Mouse (Mus musculus) MEL (cell line): Measurements from ENCODE around the gene Calhm6.

Experiments used
- CHD2 ChIP-seq: IDR thresholded peaks from 2 replicates; pipeline ENCODE4 v1.6.1; 2011; ENCODE audit warnings: low read length, improper control_type of control experiment
- CTCF ChIP-seq, 3 experiments: IDR thresholded peaks in 2 of 3; conservative IDR thresholded peaks in 1 of 3; 2 replicates each; pipeline ENCODE4 v1.5.1; 2011 to 2012; ENCODE audit warnings: low read length in 3 of 3, low read depth in 2 of 3, mild to moderate bottlenecking in 2 of 3, improper control_type of control experiment in 1 of 3, inconsistent platforms in 1 of 3, mixed read lengths in 1 of 3, moderate library complexity in 1 of 3; ENCODE audit not compliant: control insufficient read depth in 1 of 3, insufficient read depth in 1 of 3, poor library complexity in 1 of 3, severe bottlenecking in 1 of 3
- E2F4 ChIP-seq: IDR thresholded peaks from 2 replicates; pipeline ENCODE4 v1.6.1; 2011; ENCODE audit warnings: low read depth, low read length, improper control_type of control experiment, borderline replicate concordance
- EP300 ChIP-seq, 2 experiments: IDR thresholded peaks; 2 replicates each; pipeline ENCODE4 v1.6.1; 2011; ENCODE audit warnings: improper control_type of control experiment in 2 of 2, low read length in 2 of 2, low read depth in 1 of 2, mild to moderate bottlenecking in 1 of 2
- GABPA ChIP-seq: IDR thresholded peaks from 2 replicates; pipeline ENCODE4 v1.6.1; 2012; ENCODE audit warnings: low read depth, mild to moderate bottlenecking, inconsistent platforms, low read length, improper control_type of control experiment, moderate library complexity
- HCFC1 ChIP-seq: IDR thresholded peaks from 2 replicates; pipeline ENCODE4 v1.6.1; 2012; ENCODE audit warnings: low read depth, mild to moderate bottlenecking, inconsistent platforms, low read length, improper control_type of control experiment, moderate library complexity
- MAX ChIP-seq: IDR thresholded peaks from 2 replicates; pipeline ENCODE4 v1.6.1; 2011; ENCODE audit warnings: low read length, improper control_type of control experiment
- MAZ ChIP-seq: IDR thresholded peaks from 2 replicates; pipeline ENCODE4 v1.6.1; 2012; ENCODE audit warnings: low read depth, mild to moderate bottlenecking, inconsistent platforms, low read length, improper control_type of control experiment
- MXI1 ChIP-seq: IDR thresholded peaks from 2 replicates; pipeline ENCODE4 v1.6.1; 2011; ENCODE audit warnings: mild to moderate bottlenecking, low read depth, low read length, improper control_type of control experiment
- POLR2A ChIP-seq, 2 experiments: IDR thresholded peaks; 2 replicates each; pipeline ENCODE4 v1.6.1; 2011 to 2012; ENCODE audit warnings: low read length in 2 of 2, mild to moderate bottlenecking in 2 of 2, control low read depth in 1 of 2, improper control_type of control experiment in 1 of 2, low read depth in 1 of 2, moderate library complexity in 1 of 2; ENCODE audit not compliant: control insufficient read depth in 1 of 2, insufficient read depth in 1 of 2, poor library complexity in 1 of 2
- RAD21 ChIP-seq: IDR thresholded peaks from 2 replicates; pipeline ENCODE4 v1.6.1; 2011; ENCODE audit warnings: mild to moderate bottlenecking, low read depth, low read length, improper control_type of control experiment

DNA sequence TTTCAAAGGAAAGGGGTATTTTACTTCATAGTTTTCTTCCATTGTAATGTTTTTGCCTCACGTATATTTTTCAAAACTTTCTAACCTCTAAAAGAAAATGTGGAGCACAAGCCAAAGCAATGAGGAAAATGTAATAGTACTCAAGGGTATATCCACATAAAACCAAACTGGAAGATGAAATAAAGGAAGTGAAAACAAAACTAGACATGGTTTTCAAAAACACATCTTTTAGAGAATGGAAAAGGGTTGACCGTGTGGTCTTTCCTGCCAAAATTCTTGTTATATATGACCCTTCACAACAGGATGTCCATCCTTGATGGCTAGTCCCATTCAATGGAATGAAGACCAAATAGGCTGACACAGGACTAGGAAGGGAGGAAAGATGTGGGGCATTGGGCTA, 9.4 kb downstream of the Calhm6 start:
- no peak for TF ChIP-seq EP300 (IDR thresholded peaks at IDR 0.05; ENCODE audit: low read depth in 1 of 2, low read length in 2 of 2)
- TF ChIP-seq CTCF (IDR thresholded peaks at IDR 0.05 in 2 of 3, conservative IDR thresholded peaks at IDR 0.05 in 1 of 3; ENCODE audit: control insufficient read depth in 1 of 3, insufficient read depth in 1 of 3, low read depth in 2 of 3, low read length in 3 of 3, poor library complexity in 1 of 3, severe bottlenecking in 1 of 3): no peak
- TF ChIP-seq POLR2A (IDR thresholded peaks at IDR 0.05; ENCODE audit: control insufficient read depth in 1 of 2, insufficient read depth in 1 of 2, low read depth in 1 of 2, low read length in 2 of 2, poor library complexity in 1 of 2): no peak
- no peak for TF ChIP-seq GABPA
- no peak for TF ChIP-seq CHD2
- TF ChIP-seq MAX: no peak
- no peak for TF ChIP-seq E2F4
- TF ChIP-seq HCFC1: no peak
- TF ChIP-seq MAZ: no peak
- TF ChIP-seq MXI1: no peak
- no peak for TF ChIP-seq RAD21
